Mouse (Mus musculus) neural tube, embryonic 13.5 days (tissue): ENCODE data around the gene Lat2. TPM values are rescaled to one million over a fixed set of nuclear protein-coding genes. Genes with fewer than 3 reads are reported as not detected.
A peak's percentile ranks its signal among the peaks of the same experiment; 100 is the strongest.

Experiments used
- ATAC-seq: fragments of 200-750 bp; cut with Nextera tagmentation; 2 replicates; pipeline ENCODE4 v1.8.0; 2017; ENCODE audit warnings: low read depth, mild to moderate bottlenecking, moderate TSS enrichment, moderate library complexity
- H3K27ac ChIP-seq: fragments of 300-500 bp; sonication (generic); replicated peaks from 2 replicates; pipeline ENCODE4 v1.5.1; 2015; ENCODE audit warnings: moderate library complexity, mild to moderate bottlenecking, inconsistent platforms
- H3K27me3 ChIP-seq: fragments of 300-500 bp; sonication (generic); 2 replicates; pipeline ENCODE4 v1.6.1; 2015; ENCODE audit warnings: mild to moderate bottlenecking, inconsistent platforms
- H3K36me3 ChIP-seq: fragments of 300-500 bp; sonication (generic); 2 replicates; pipeline ENCODE4 v1.6.1; 2015; ENCODE audit warnings: mild to moderate bottlenecking, inconsistent platforms
- H3K4me1 ChIP-seq: fragments of 300-500 bp; sonication (generic); replicated peaks from 2 replicates; pipeline ENCODE4 v1.6.1; 2015; ENCODE audit warnings: inconsistent platforms
- H3K4me2 ChIP-seq: fragments of 300-500 bp; sonication (generic); 2 replicates; pipeline ENCODE4 v1.6.1; 2015; ENCODE audit warnings: inconsistent platforms, mild to moderate bottlenecking, moderate library complexity
- H3K4me3 ChIP-seq: fragments of 300-500 bp; sonication (generic); 2 replicates; pipeline ENCODE4 v1.5.1; 2015; ENCODE audit warnings: mild to moderate bottlenecking, inconsistent platforms
- H3K9ac ChIP-seq: fragments of 300-500 bp; sonication (generic); 2 replicates; pipeline ENCODE4 v1.6.1; 2015; ENCODE audit warnings: moderate library complexity, mild to moderate bottlenecking, inconsistent platforms
- H3K9me3 ChIP-seq: fragments of 300-500 bp; sonication (generic); 2 replicates; pipeline ENCODE4 v1.6.1; 2016; ENCODE audit warnings: inconsistent platforms
- WGBS: fragments of 180-500 bp; shearing (Covaris S2); methylation state at CpG from one replicate; pipeline ENCODE4 v1.1.7; 2015; 5-methylcytosine and 5-hydroxymethylcytosine counted together
- polyA plus RNA-seq: library from polyadenylated mRNA; unstranded; fragments of >200 nt; fragmentation: Nextera tagmentation; extraction: Ambion mirVana; gene quantifications from 2 replicates; pipeline ENCODE4 v1.2.1, GENCODE M21; 2015

The Lat2 gene
- polyA plus RNA-seq, 1 experiment from 2014 or later: 4.9 TPM

- no peak overlapping the region for H3K4me3 ChIP-seq
- no peaks in the 10 kb centered on the region for H3K4me1 ChIP-seq
- H3K36me3 ChIP-seq: no peaks in the 10 kb centered on the region
- H3K27me3 ChIP-seq: no peaks in the 10 kb centered on the region
- H3K4me2 ChIP-seq: no peak overlapping the region
- no peaks in the 10 kb centered on the region for H3K9me3 ChIP-seq
- ATAC-seq: no peak
- H3K27ac ChIP-seq: no peak overlapping the region
- WGBS: 97% methylated on average over 6 of the region's 6 CpGs
- no peak overlapping the region for H3K9ac ChIP-seq
These were observed 49.1 kb downstream of the Lat2 start for GRCm38 (mm10) chr5:134565696-134566095.

DNA sequence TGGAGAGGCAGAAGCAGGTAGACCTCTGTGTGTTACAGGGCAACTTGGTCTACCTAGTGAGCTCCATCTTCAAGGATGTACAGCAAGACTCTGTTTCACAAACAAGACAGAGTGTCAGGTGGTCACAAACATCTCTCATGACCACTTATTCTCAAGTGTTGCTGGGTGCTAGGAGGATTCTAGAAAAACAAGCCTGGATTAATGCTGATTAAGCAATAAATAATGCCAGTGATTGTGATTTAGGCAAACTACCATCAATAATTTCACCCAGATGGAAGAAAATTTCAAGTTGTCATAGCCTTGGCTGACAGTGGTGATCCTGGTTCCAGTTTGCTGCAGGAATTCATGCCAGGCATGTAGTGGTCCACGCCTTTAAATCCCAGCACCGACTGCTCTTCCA is 50.6 kb downstream of the Lat2 start:
- no peak for ATAC-seq
- WGBS: 96% methylated on average over 2 of the region's 2 CpGs

GRCm38 (mm10) chr5:134560450-134561171 is 54.2 kb downstream of the Lat2 start:
- Histone ChIP-seq H3K4me1 (peaks cover 3% of the 10 kb centered on the region), H3K4me3 (no peak overlapping the region), H3K4me2 (no peak overlapping the region), H3K9me3 (0 out of 2 replicates have a peak, but pooled peaks cover 2% of the 10 kb centered on the region), H3K27me3 (no peaks in the 10 kb centered on the region), H3K9ac (no peak overlapping the region), H3K36me3 (no peaks in the 10 kb centered on the region; the same call in 1 of the 2 replicates), H3K27ac (no peak overlapping the region)
- 82% methylated on average over 16 of the region's 16 CpGs for WGBS
- no peak for ATAC-seq

More for the DNA sequence above, 50.6 kb downstream of the Lat2 start:
- no peaks in the 10 kb centered on the region for H3K4me1 ChIP-seq
- H3K9ac ChIP-seq: no peak overlapping the region
- H3K4me3 ChIP-seq: no peak overlapping the region
- no peak overlapping the region for H3K4me2 ChIP-seq
- H3K36me3 ChIP-seq: no peaks in the 10 kb centered on the region
- H3K27ac ChIP-seq: no peak overlapping the region
- no peaks in the 10 kb centered on the region for H3K27me3 ChIP-seq
- H3K9me3 ChIP-seq: no peaks in the 10 kb centered on the region

- WGBS: 96% methylated on average over 7 of the region's 7 CpGs
- no peak for ATAC-seq
- Histone ChIP-seq H3K27ac (no peak within 1 kb of the TSS), H3K4me1 (peaks cover 9% of the 10 kb centered on the region), H3K36me3 (no peaks in the 10 kb centered on the region; the same call in 1 of the 2 replicates), H3K4me3 (no peak within 1 kb of the TSS), H3K9me3 (0 out of 2 replicates have a peak, but pooled peaks cover 2% of the 10 kb centered on the region), H3K27me3 (no peaks in the 10 kb centered on the region), H3K9ac (no peak within 1 kb of the TSS), H3K4me2 (no peak within 1 kb of the TSS)
These were observed 54.8 kb downstream of the Lat2 start, which contains the start of gene Syna for GRCm38 (mm10) chr5:134560071-134560449. Syna (minus strand) TSS chr5:134560171.

DNA sequence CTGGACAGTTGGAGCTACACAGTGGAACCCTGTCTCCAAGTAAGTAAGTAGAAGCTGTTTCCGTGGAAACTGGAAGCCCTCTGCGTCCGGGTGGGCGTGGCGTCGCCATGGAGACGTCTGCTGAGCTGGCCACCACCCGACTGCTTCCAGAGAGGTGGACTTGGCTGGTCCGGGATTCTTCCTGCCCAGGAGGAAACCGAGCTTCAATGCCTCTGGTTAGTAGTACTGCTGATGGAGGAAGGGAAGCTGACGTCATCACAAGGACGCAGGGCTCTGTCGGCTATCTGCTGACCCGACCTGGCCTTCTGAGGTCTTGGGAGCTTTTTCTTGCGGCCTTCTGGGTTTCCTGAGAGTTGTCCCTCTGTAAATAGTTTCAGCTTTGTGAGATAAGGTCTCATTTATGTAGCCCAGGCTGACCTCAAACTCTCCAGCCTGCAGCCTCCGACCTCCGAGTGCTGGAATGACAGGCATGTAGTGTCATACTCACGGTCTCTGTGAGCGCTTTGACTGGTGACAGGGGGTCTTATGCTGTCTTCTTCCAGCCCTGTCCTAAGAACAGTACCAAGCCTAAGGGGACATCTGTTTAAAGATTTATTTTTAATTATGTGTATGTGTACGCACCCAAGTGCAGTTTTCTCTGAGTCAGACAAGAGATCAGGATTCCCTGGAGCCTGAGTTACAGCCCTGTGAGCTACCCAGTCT is 59.2 kb downstream of the Lat2 start:
- Histone ChIP-seq H3K4me3 (no peak overlapping the region), H3K27ac (peak overlapping the region; percentile 54; the same call in 1 of the 2 replicates)
- WGBS: 14% methylated on average over 20 of the region's 20 CpGs

GRCm38 (mm10) chr5:134553951-134554546 is 60.8 kb downstream of the Lat2 start:
- H3K4me3 ChIP-seq: no peak overlapping the region
- H3K27ac ChIP-seq: no peak overlapping the region
- H3K9me3 ChIP-seq: 0 out of 2 replicates have a peak, but pooled peaks cover 2% of the 10 kb centered on the region
- peaks cover 42% of the 10 kb centered on the region for H3K4me1 ChIP-seq
- H3K9ac ChIP-seq: no peak overlapping the region
- no peak for ATAC-seq
- H3K27me3 ChIP-seq: no peaks in the 10 kb centered on the region
- WGBS: 90% methylated on average over 5 of the region's 5 CpGs
- H3K36me3 ChIP-seq: no peaks in the 10 kb centered on the region; the same call in 1 of the 2 replicates
- no peak overlapping the region for H3K4me2 ChIP-seq

More for the DNA sequence above, 59.2 kb downstream of the Lat2 start:
- no peaks in the 10 kb centered on the region for H3K27me3 ChIP-seq
- peak overlapping the region; percentile 41; the same call in 1 of the 2 replicates for H3K9ac ChIP-seq
- H3K36me3 ChIP-seq: no peaks in the 10 kb centered on the region; the same call in 1 of the 2 replicates
- peaks cover 27% of the 10 kb centered on the region for H3K4me1 ChIP-seq
- peak overlapping the region; percentile 40 for H3K4me2 ChIP-seq
- H3K9me3 ChIP-seq: 0 out of 2 replicates have a peak, but pooled peaks cover 2% of the 10 kb centered on the region
- ATAC-seq: no peak

GRCm38 (mm10) chr5:134552110-134552972 is 62.5 kb downstream of the Lat2 start, which contains the start of gene Clip2:
Clip2 (minus strand) TSS chr5:134552434.
- Histone ChIP-seq H3K9ac (peak within 1 kb of the TSS; percentile 98), H3K4me1 (peaks cover 59% of the 10 kb centered on the region), H3K36me3 (no peaks in the 10 kb centered on the region; the same call in 1 of the 2 replicates), H3K4me2 (peak within 1 kb of the TSS; percentile 95), H3K27me3 (no peaks in the 10 kb centered on the region), H3K4me3 (peak within 1 kb of the TSS; percentile 97), H3K9me3 (0 out of 2 replicates have a peak, but pooled peaks cover 1% of the 10 kb centered on the region), H3K27ac (peak within 1 kb of the TSS; percentile 99)
- WGBS: 1% methylated on average over 60 of the region's 61 CpGs
- ATAC-seq: peak; percentile 93

DNA sequence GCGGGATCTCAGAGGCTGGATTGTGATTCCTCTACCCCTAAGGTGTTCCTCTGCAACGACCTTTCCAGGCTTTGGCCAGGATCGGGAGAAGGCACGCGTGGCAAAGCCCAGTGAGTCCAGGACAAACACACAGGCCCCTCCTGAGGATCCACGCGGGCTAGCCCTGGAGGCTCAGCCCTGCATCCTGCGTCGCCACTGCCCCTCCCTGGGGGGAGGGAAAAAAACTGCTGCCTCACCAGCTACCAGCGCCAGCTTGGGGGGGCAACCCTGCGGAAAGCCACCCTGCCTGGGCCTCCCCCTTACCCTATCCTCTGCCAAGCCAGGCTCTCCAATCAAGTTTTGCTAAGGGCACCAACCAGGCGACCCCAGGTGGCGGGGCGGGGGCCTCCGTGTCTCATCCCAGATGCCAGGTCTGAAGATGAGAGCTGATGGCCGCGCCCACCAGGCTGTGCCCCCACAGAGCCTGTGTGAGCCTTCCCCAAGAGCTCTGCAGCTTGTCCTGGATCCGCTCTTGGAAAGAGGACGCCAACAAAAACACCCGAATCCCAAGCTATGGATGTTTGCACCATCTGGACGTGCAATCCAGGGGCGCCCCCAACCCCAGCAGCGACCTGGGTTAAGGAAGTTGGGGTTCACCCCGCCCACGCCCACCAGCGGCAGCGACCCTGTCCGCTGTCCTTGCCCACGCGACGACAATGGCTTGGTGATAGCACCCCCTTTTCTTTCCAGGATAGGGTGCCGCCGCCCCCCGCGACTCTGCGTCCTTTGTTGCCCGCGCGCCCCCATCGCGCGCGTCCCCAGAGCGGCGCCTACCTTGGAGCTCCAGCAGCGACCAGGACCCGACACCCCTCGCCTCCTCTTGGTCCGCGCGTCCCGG is 63.4 kb downstream of the Lat2 start:
- WGBS: 2% methylated on average over 50 of the region's 52 CpGs
- Histone ChIP-seq H3K27ac (peak overlapping the region; percentile 99), H3K27me3 (no peaks in the 10 kb centered on the region), H3K4me2 (peak overlapping the region; percentile 95), H3K4me3 (peak overlapping the region; percentile 97), H3K36me3 (no peaks in the 10 kb centered on the region; the same call in 1 of the 2 replicates), H3K9ac (peak overlapping the region; percentile 98), H3K9me3 (no peaks in the 10 kb centered on the region), H3K4me1 (peaks cover 66% of the 10 kb centered on the region)
- peak; percentile 51 for ATAC-seq

GRCm38 (mm10) chr5:134550836-134551232 is 64.0 kb downstream of the Lat2 start:
- H3K27me3 ChIP-seq: no peaks in the 10 kb centered on the region
- H3K4me3 ChIP-seq: peak overlapping the region; percentile 97
- H3K27ac ChIP-seq: peak overlapping the region; percentile 99
- no peaks in the 10 kb centered on the region; the same call in 1 of the 2 replicates for H3K36me3 ChIP-seq
- peak overlapping the region; percentile 98 for H3K9ac ChIP-seq
- H3K4me2 ChIP-seq: peak overlapping the region; percentile 95
- no peaks in the 10 kb centered on the region for H3K9me3 ChIP-seq
- 8% methylated on average over 6 of the region's 6 CpGs for WGBS
- peaks cover 71% of the 10 kb centered on the region for H3K4me1 ChIP-seq
- ATAC-seq: no peak
